Mouse (Mus musculus) liver, adult (tissue): Measurements from ENCODE around the gene Cbfa2t2.

Experiments
- GATA4 ChIP-seq: IDR thresholded peaks from 2 replicates; pipeline ENCODE4 v1.6.1; 2014; ENCODE audit warnings: mild to moderate bottlenecking, low read length; ENCODE audit not compliant: insufficient replicate concordance

Gene Cbfa2t2

DNA sequence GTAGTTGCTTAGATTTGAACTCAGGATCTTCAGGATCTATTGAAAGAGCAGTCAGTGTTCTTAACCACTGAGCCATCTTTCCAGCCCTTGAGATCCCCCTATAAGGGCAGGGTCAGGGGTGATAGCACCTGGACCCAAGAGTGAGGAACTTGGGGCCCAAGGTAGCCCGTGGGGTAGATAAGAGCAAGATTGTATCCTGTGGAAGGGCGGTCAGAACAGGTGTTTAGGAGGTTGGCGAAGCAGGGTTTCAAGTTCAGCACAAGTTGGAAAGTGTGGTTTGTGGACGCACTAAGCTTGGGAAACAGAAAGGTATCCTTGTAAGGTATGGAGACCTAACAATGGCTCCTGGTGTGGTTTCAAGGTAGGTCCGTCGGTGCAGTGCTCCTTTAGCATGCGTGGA, 18.3 kb upstream of the Cbfa2t2 start:
- TF ChIP-seq GATA4 = no peak

- no peak for TF ChIP-seq GATA4
These were observed 16.4 kb upstream of the Cbfa2t2 start for GRCm38 (mm10) chr2:154419631-154420515.

DNA sequence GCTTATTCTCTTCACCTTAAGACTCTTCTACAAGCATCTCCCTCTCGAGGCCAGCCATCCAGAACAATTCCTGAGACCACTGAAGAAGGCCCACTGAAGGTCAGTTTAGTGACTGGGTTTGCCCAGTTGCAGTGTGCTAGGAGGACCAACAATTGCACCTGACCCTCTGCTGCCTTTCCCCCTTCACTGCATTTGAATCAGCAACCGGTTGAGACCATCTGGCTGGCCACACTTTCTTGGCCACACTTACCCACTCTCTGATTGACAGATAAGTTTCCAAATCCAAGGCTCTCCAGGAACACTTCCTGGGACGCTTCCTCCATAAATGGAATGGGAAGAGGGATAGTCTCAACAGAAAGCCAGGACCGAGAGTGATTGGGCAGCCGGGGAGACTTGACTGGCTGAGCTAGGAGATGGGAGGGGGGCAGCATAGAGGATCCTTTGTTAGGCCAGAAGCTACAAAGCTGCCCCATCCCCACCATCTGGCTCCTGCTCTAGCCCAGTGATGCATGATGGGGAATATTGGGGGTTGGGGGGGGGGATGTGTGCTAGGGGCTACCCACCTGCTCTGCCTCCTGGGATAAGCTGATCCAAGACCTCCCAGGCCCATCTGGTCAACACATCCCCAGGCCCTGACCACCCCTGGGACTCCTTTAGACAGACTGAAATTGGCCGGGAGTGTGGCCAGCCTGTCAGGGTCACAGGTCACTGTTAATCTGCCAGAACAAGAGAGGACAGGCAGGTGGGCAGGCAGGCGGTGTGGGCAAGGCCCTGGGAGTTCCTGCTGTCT, 15.1 kb upstream of the Cbfa2t2 start:
- no peak for TF ChIP-seq GATA4

DNA sequence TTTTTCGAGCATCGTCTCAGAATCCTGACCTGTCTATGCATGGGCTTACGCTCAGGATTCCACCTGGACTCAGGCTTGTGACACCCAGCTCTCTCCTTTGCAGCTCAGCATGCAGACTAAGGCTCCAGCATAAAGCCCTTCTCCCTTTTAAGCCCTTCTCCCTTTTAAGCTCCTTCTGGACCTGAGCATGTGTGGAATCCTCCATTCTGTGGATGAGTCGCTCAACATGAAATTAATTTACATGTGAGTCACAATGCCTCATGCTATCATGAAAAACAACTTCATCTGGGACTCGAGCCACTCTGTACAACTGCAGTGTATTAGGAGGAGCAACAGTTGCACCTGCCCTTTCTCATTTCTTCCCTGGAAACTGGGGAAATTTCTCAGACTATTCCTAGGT, 14.1 kb upstream of the Cbfa2t2 start:
- no peak for TF ChIP-seq GATA4

DNA sequence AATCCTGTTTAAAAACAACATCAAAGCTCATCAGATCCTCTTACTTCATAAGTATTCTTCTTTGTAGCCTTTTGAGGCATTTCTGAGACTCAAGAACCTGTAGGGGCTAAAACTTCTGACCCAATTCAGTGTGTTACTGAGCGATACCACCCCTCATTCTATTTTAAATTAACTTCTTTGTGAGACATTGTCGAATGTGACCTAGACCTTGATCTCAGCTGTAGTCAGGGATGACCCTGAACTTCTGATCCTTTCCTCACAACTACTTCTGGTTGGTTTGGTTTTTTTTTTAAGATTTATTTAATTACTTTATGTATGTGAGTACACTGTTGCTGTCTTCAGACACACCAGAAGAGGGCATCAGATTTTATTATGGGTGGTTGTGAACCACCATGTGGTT, 12.7 kb upstream of the Cbfa2t2 start:
- no peak for TF ChIP-seq GATA4

GRCm38 (mm10) chr2:154425522-154425921, 10.8 kb upstream of the Cbfa2t2 start:
- no peak for TF ChIP-seq GATA4

- TF ChIP-seq GATA4 = no peak
These were observed 9.9 kb upstream of the Cbfa2t2 start for GRCm38 (mm10) chr2:154426188-154426904.

- no peak for TF ChIP-seq GATA4
These were observed 9.1 kb upstream of the Cbfa2t2 start for GRCm38 (mm10) chr2:154426905-154427852.

DNA sequence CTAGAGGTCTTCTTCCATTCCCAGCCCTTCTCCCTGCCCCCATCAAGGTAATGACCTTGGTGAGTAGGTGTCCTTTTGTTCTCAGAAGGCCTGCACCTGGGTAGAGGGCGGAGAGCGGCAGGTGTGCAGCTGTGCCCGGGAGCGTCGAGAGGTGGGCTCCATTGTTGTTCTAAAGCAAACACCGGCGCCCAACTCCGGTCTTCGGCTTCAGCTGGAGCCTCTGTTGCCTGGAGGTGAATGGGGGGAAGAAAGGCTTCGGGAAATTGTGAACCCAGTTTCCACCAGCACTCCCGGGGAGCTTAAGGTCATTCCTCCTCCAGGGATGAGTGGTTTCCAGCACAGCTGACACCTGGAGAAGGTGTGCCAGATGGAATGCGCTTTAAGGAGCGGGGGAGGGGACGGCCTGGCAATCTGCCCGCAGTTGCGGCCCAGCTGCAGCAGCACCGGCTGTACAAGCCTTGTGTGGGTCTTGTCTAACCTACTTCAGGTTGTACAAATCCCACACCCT, 8.4 kb upstream of the Cbfa2t2 start:
- no peak for TF ChIP-seq GATA4

DNA sequence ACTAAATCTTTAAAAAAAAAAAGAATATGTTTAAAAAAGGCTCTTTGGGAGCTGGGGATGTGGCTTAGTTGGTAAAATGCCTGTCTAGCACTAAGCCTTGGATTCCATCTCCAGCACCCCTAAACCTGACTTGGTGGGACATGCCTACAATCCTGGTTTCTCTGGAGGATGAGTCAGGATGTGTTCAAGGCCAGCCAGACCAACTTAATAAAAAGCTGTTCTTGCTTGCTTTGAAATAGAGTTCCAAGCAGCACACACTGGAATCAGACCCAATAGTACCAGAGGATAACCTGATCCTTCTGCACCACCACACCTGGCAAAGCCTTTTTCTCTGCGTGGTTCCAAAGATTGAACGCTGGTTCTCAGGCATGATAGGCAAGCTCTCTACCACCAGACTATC, 5.7 kb upstream of the Cbfa2t2 start:
- TF ChIP-seq GATA4 = no peak

GRCm38 (mm10) chr2:154432696-154433095, 3.6 kb upstream of the Cbfa2t2 start:
- no peak for TF ChIP-seq GATA4

DNA sequence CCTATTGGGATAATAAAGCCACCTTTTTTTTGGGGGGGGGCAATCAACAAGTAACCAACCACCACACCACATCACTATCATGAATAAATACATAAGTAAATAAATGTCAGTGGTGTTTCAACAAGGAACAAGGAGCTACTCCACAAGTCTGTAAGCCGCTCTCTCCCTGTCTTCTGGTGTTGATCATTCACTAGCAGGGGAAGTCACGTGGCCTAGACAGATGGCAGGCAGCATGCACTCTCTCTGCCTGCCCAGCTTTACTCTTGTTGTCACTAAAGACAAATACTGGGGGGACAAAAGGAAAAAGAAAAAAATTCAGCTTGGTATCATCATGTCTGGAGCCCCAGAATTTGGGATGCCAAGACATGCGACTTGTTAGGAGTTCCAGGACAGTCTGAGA, 2.9 kb upstream of the Cbfa2t2 start:
- TF ChIP-seq GATA4 = no peak

DNA sequence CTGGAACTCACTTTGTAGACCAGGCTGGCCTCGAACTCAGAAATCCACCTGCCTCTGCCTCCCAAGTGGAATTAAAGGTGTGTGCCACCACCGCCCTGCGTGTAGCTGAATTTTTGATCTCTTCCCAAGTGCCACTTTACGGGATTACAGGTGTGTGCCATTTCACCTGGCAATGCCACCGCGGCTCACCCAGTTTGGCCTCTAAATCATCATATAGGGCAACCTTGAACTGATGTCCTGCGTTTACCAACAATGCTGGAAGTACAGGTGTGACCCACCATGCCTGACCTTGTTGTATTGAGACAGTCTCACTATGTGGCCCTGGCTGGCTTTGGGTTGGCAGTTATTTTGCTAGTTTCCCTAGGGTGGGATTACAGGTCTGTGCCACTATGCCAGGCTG, 1.6 kb upstream of the Cbfa2t2 start:
- no peak for TF ChIP-seq GATA4

GRCm38 (mm10) chr2:154436076-154436457, 214 bp upstream of the Cbfa2t2 start:
- TF ChIP-seq GATA4 = no peak

DNA sequence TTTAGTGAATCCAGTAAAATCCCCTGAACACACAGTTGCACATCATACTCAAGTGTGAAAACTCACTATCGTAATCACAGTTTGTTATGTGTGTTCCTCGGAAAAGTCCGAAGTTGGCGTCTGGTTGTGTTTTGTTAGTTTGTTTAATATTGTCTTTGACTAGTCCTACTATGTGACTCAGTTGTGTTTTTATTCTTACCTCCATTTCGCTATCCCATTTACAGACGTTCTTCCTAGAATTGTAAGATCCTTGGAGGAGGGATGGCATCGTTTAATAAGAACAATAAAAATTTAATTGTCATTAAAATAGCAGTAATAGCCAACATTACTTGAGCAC, 878 bp downstream of the Cbfa2t2 start:
- TF ChIP-seq GATA4 = no peak

DNA sequence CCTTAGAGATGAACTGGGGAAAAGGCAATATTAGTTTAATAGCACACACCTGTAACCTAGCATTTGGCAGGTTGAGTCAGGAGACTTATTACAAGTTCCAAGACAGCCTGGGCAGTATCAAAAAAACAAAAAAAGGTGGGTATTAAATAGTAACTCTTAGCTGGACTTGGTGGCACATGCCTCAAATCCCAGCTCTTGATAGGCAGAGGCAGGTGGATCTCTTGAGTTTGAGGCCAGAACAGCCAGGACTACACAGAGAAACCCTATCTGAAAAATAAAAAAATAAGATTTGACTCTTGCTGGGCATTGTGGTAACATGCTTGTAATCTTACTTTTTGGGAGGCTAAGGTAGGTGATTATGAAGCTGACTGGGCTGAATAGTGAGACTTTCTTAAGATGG, 4.2 kb downstream of the Cbfa2t2 start:
- TF ChIP-seq GATA4 = no peak
